Mouse (Mus musculus) testis, adult 2 months (tissue): ENCODE results near the gene Hoxc10.

Experiments
- CTCF ChIP-seq: fragments of 200-500 bp; IDR thresholded peaks from 2 replicates; pipeline ENCODE4 v1.5.1; 2012; ENCODE audit warnings: low read depth, mild to moderate bottlenecking, inconsistent platforms, low read length, moderate library complexity; ENCODE audit not compliant: control insufficient read depth, insufficient read depth, insufficient replicate concordance
- POLR2A ChIP-seq: fragments of 200-500 bp; IDR thresholded peaks from 2 replicates; pipeline ENCODE4 v1.6.1; 2012; ENCODE audit warnings: low read depth, mild to moderate bottlenecking, inconsistent platforms, low read length, moderate library complexity; ENCODE audit not compliant: control insufficient read depth

GRCm38 (mm10) chr15:102992863-102993262 lies 26.3 kb downstream of the Hoxc10 start:
- no peak for TF ChIP-seq CTCF
- no peak for TF ChIP-seq POLR2A
